Mouse (Mus musculus) lung, adult 2 months (tissue): ENCODE data around the gene Nmrk1.

Source experiments
- CTCF ChIP-seq: fragments of 200-500 bp; IDR thresholded peaks from 2 replicates; pipeline ENCODE4 v1.5.1; 2011; ENCODE audit warnings: mild to moderate bottlenecking, low read length, control low read depth; ENCODE audit not compliant: insufficient read depth
- POLR2A ChIP-seq: fragments of 200-500 bp; IDR thresholded peaks from 2 replicates; pipeline ENCODE4 v1.6.1; 2011; ENCODE audit warnings: low read depth, mild to moderate bottlenecking, control low read depth, low read length, borderline replicate concordance; ENCODE audit errors: extremely low read depth

GRCm38 (mm10) chr19:18682142-18682541 lies 50.4 kb downstream of the Nmrk1 start:
- no peak for TF ChIP-seq POLR2A
- TF ChIP-seq CTCF: no peak
